Mouse (Mus musculus) heart, embryonic 14.5 days (tissue): Measurements from ENCODE around the gene Syt14. TPM values are rescaled to one million over a fixed set of nuclear protein-coding genes. Genes with fewer than 3 reads are reported as not detected.
A peak's percentile ranks its signal among the peaks of the same experiment; 100 is the strongest.

Experiments
- ATAC-seq: fragments of 200-750 bp; cut with Nextera tagmentation; 2 replicates; pipeline ENCODE4 v1.8.0; 2017; ENCODE audit warnings: low read depth, moderate TSS enrichment; ENCODE audit not compliant: insufficient number of reproducible peaks, insufficient read depth, low FRiP score
- H3K27ac ChIP-seq, 2 experiments: fragments of 200-500 bp in 1 of 2; fragments of 300-500 bp in 1 of 2; sonication (generic) in 1 of 2; replicated peaks in 1 of 2; 2 replicates each; pipeline ENCODE4 v1.5.1; 2012 to 2014; ENCODE audit warnings: low read depth in 2 of 2, low read length in 2 of 2, control low read depth in 1 of 2, mild to moderate bottlenecking in 1 of 2, mixed read lengths in 1 of 2; ENCODE audit not compliant: control insufficient read depth in 1 of 2, insufficient read depth in 1 of 2
- H3K27me3 ChIP-seq: fragments of 300-500 bp; sonication (generic); 2 replicates; pipeline ENCODE4 v1.6.1; 2014; ENCODE audit warnings: mild to moderate bottlenecking, low read length, control low read depth; ENCODE audit not compliant: control insufficient read depth, insufficient read depth
- H3K36me3 ChIP-seq: fragments of 300-500 bp; sonication (generic); 2 replicates; pipeline ENCODE4 v1.6.1; 2014; ENCODE audit warnings: mild to moderate bottlenecking, control low read depth, low read length, mixed read lengths; ENCODE audit not compliant: control insufficient read depth, insufficient read depth
- H3K4me1 ChIP-seq, 2 experiments: fragments of 200-500 bp in 1 of 2; fragments of 300-500 bp in 1 of 2; sonication (generic) in 1 of 2; 2 replicates each; pipeline ENCODE4 v1.6.1; 2012 to 2014; ENCODE audit warnings: low read length in 2 of 2, control low read depth in 1 of 2, mixed read lengths in 1 of 2; ENCODE audit not compliant: control insufficient read depth in 2 of 2, insufficient read depth in 2 of 2
- H3K4me2 ChIP-seq: fragments of 300-500 bp; sonication (generic); 2 replicates; pipeline ENCODE4 v1.6.1; 2014; ENCODE audit warnings: mild to moderate bottlenecking, low read length
- H3K4me3 ChIP-seq, 2 experiments: fragments of 200-500 bp in 1 of 2; fragments of 300-500 bp in 1 of 2; sonication (generic) in 1 of 2; 2 replicates each; pipeline ENCODE4 v1.5.1; 2012 to 2014; ENCODE audit warnings: low read length in 2 of 2, mild to moderate bottlenecking in 2 of 2, control low read depth in 1 of 2, low read depth in 1 of 2, moderate library complexity in 1 of 2; ENCODE audit not compliant: control insufficient read depth in 1 of 2, insufficient read depth in 1 of 2
- H3K9ac ChIP-seq: fragments of 300-500 bp; sonication (generic); 2 replicates; pipeline ENCODE4 v1.6.1; 2014; ENCODE audit warnings: mild to moderate bottlenecking, low read length
- H3K9me3 ChIP-seq: fragments of 300-500 bp; sonication (generic); 2 replicates; pipeline ENCODE4 v1.6.1; 2016; ENCODE audit warnings: low read length, control low read depth; ENCODE audit not compliant: control insufficient read depth
- WGBS: fragments of 180-500 bp; shearing (Covaris S2); extraction: QIAGEN DNeasy Blood & Tissue Kit; methylation state at CpG from one replicate; pipeline ENCODE4 v1.1.7; 2014; 5-methylcytosine and 5-hydroxymethylcytosine counted together
- polyA plus RNA-seq: library from polyadenylated mRNA; unstranded; fragments of >200 nt; fragmentation: Nextera tagmentation; extraction: Ambion mirVana; gene quantifications from 2 replicates; pipeline ENCODE4 v1.2.1, GENCODE M21; 2014

The Syt14 gene
- polyA plus RNA-seq, 1 experiment from 2014 or later = 1.4 TPM

DNA sequence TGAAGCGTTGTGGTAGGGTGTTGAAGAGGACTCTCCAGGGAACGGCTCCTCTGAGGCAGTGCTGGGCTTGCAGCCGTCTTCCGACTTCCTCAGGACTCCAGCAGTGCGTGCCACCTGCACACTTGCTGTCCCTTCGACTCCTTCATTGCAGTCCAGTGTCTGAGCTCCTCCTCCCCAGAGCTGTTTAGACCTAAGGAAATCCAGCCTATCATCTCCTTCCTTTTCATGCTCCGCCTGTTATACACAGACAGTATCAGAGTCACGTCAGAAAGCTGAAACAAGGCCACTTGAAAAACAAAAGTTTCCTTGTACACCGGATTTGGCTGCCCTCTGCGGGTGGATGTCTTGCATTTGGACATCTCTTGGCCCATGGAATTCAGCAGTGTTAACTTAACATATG, 138.4 kb downstream of the Syt14 start:
- H3K36me3 ChIP-seq = no peaks in the 10 kb centered on the region
- H3K4me3 ChIP-seq = no peak overlapping the region
- 51% methylated on average over 10 of the region's 10 CpGs for WGBS
- peak overlapping the region; percentile 48 for H3K4me2 ChIP-seq
- no peaks in the 10 kb centered on the region for H3K9me3 ChIP-seq
- H3K4me1 ChIP-seq = peaks cover 0 to 2% of the 10 kb centered on the region in 2 experiments; a peak in 1 of 4 replicates
- no peak overlapping the region; a peak in 1 of 4 replicates for H3K27ac ChIP-seq
- peak; percentile 78 for ATAC-seq
- no peaks in the 10 kb centered on the region for H3K27me3 ChIP-seq
- H3K9ac ChIP-seq = no peak overlapping the region

DNA sequence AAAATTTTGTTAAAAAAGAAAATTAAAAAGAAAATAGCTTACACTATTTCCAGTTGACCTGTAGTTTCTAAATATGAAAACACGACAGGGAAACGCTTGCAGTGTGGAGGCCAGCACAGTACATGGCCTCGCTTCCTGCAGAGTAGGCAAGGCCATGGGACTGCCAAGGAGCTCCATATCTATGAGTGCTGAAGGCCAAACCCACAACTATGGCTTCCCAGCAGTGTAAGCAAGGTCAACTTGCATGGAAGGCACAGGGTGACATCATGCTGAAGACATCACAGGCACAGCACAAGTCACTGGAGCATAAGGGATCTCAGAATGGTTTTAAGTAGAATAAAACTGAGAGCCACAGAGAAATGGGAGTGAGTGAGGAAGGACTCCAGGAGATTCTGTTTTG, 139.5 kb downstream of the Syt14 start:
- Histone ChIP-seq H3K9me3 (no peaks in the 10 kb centered on the region), H3K4me1 (peaks cover 0 to 2% of the 10 kb centered on the region in 2 experiments; a peak in 1 of 4 replicates), H3K9ac (no peak overlapping the region), H3K27me3 (no peaks in the 10 kb centered on the region), H3K4me2 (no peak overlapping the region), H3K36me3 (no peaks in the 10 kb centered on the region), H3K27ac (no peak overlapping the region), H3K4me3 (no peak overlapping the region)
- 74% methylated on average over 3 of the region's 3 CpGs for WGBS
- ATAC-seq = no peak

DNA sequence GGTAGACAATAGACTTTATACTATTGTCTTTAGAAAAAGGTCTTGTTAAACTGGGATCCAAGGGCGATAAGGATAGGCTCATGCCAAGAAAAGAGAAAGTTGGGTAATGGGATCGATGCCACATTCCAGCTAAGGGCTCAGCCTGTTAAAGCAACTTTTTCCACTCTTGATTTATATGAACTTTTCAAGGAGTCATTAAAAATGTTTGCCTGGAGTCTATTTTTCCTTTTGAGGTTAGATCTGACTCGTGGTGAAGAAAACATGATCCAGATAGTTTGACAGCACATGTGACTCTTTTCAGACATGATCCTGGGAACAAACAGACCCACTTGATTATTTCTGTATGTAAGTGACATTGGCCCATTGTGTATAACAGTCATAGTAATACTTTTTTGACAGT, 144.9 kb downstream of the Syt14 start:
- no peaks in the 10 kb centered on the region for H3K27me3 ChIP-seq
- H3K9me3 ChIP-seq = no peaks in the 10 kb centered on the region
- H3K9ac ChIP-seq = no peak overlapping the region
- 73% methylated on average over 3 of the region's 3 CpGs for WGBS
- ATAC-seq = no peak
- no peaks in the 10 kb centered on the region for H3K36me3 ChIP-seq
- no peak overlapping the region for H3K4me3 ChIP-seq
- H3K27ac ChIP-seq = no peak overlapping the region
- H3K4me1 ChIP-seq = no peaks in the 10 kb centered on the region
- no peak overlapping the region for H3K4me2 ChIP-seq

DNA sequence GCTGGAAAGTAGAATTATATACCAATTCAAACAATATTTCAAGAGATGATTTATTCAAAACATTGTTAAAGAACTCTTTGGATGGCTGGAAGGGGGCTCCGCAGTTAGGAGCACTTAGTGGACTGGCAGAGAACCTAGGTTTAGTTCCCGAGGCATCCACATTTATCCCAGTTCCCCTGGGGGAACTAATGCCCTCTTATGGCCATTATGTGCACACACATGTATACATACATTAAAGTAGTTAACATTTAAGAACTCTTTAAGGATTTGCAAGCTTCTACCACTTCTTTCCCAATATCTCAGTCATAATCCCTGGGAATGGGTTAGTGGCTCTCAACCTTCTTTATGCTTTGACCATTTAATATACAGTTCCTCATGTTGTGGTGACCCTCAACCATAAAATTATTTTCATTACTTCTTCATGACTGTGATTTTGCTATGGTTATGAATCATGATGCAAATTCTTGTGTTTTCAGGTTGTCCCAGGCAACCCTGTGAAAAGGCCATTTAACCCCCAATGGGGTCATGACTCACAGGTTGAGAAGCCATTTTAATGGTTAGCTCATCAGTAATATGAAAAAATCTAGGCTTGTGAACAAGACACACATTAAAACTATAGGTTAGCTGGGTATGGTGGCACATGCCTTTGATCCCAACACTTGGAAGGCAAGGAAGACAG, 152.8 kb downstream of the Syt14 start:
- no peak overlapping the region for H3K4me3 ChIP-seq
- H3K9me3 ChIP-seq = no peaks in the 10 kb centered on the region
- no peak for ATAC-seq
- H3K27ac ChIP-seq = no peak overlapping the region
- no peak overlapping the region for H3K9ac ChIP-seq
- H3K36me3 ChIP-seq = no peaks in the 10 kb centered on the region
- WGBS = 71% methylated on average over 2 of the region's 2 CpGs
- H3K27me3 ChIP-seq = no peaks in the 10 kb centered on the region
- no peak overlapping the region for H3K4me2 ChIP-seq
- no peaks in the 10 kb centered on the region for H3K4me1 ChIP-seq

DNA sequence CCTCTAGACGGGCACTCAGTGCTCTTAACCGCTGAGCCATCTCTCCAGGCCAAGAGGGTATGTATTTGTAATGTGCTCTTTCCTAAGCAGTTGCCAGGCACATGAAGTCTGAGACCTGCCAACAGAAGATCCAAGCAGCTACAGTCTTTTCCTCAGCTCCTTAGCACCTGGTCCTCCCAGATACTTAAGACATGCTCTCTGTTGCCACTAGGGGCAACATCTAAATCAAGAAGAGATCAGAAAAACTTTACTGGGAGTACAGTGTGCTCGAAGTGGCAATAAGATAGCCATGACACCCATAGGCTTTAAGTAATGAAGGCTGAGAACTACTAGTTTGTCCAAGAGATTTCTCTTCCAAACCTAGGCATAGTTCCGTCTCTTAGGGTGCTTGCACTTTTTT, 155.4 kb downstream of the Syt14 start:
- Histone ChIP-seq H3K27me3 (no peaks in the 10 kb centered on the region), H3K4me3 (no peak overlapping the region), H3K36me3 (no peaks in the 10 kb centered on the region), H3K9me3 (no peaks in the 10 kb centered on the region), H3K27ac (no peak overlapping the region), H3K4me1 (no peaks in the 10 kb centered on the region), H3K4me2 (no peak overlapping the region), H3K9ac (no peak overlapping the region)
- ATAC-seq = no peak
- 70% methylated on average over 4 of the region's 4 CpGs for WGBS

DNA sequence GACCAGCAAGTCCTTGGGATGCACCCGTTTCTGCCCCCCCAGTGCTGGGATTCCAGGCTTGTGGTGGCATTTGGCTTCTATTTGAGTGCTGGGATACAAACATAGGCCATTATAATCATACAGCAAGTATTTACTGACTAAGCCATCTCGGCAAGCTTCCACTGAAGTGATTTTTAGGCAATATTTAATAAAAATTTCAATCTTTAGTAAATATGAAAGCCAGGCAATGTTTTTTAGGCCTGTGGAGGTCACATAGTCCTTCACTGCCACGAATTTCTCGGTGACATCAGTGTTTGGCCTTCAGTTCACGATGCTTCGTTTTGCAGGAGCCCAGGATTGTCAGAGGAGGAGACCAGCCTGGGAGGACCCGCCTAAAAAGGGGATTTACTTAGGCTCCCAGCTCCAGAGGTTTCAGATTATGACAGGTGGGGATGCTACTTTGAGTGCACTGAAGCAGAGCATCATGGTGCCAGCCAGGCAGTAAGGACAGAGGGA, 156.4 kb downstream of the Syt14 start:
- H3K27ac ChIP-seq = no peak overlapping the region
- H3K4me1 ChIP-seq = no peaks in the 10 kb centered on the region
- H3K9me3 ChIP-seq = no peaks in the 10 kb centered on the region
- no peak overlapping the region for H3K4me2 ChIP-seq
- H3K36me3 ChIP-seq = no peaks in the 10 kb centered on the region
- H3K27me3 ChIP-seq = no peaks in the 10 kb centered on the region
- H3K4me3 ChIP-seq = no peak overlapping the region
- 74% methylated on average over 7 of the region's 7 CpGs for WGBS
- no peak for ATAC-seq
- H3K9ac ChIP-seq = no peak overlapping the region

DNA sequence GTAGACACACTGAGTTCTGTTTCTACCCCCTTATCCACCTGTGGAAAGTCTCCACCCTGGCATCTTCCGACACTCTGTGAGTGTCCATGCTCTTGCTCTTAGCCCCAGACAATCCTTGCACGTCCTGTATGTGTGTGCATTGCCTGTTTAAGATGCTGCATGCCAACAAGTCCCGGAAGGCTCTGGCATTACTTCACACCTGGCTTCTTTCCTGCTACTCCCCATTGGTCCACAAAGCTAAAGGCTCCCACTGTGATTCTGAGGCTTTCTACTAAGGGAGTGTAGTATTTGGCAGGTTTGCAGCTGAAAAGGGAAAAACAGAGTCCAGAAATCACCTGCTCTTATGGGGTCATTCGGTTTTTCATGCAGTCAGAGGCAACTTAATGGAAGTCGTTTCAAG, 162.7 kb downstream of the Syt14 start:
- WGBS = 63% methylated on average over 5 of the region's 5 CpGs
- Histone ChIP-seq H3K9ac (no peak overlapping the region), H3K4me1 (no peaks in the 10 kb centered on the region), H3K4me2 (no peak overlapping the region), H3K9me3 (no peaks in the 10 kb centered on the region), H3K4me3 (no peak overlapping the region), H3K27ac (no peak overlapping the region), H3K36me3 (no peaks in the 10 kb centered on the region), H3K27me3 (no peaks in the 10 kb centered on the region)
- no peak for ATAC-seq

DNA sequence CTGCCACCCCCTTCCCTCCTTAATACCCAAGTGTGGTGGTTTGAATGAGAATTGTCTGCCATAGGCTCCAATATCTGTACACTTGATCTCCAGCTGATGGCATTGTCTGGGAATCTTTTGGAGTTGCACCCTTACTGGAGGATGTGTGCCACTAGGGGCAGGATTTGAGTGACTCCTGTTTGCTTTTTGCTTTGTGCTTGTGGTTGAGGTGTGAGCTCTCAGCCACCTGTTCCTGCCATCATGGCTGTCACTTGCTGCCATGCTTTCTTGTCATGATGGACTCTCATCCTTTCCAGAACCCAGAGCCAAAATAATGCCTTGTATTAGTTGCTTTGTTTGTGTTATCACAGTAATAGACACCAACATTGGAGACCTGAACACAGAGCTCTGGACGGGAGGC, 165.8 kb downstream of the Syt14 start:
- Histone ChIP-seq H3K36me3 (no peaks in the 10 kb centered on the region), H3K27ac (no peak overlapping the region), H3K4me3 (no peak overlapping the region), H3K4me2 (no peak overlapping the region), H3K9ac (no peak overlapping the region), H3K27me3 (no peaks in the 10 kb centered on the region), H3K9me3 (no peaks in the 10 kb centered on the region), H3K4me1 (no peaks in the 10 kb centered on the region)
- WGBS = 86% methylated on average over 1 of the region's 1 CpGs
- ATAC-seq = no peak
